Mouse (Mus musculus) MN1 (cell line): ENCODE data around the gene Jun.

Experiments
- DNase-seq: peaks from one replicate; pipeline ENCODE4 v3.0.0-alpha.2; 2016; ENCODE audit warnings: low spot score

The Jun gene

GRCm38 (mm10) chr4:95052025-95052899, at the start of gene Jun:
Jun (minus strand) TSS chr4:95052222.
- DNase-seq: peak; percentile 97

- no peak for DNase-seq
These were observed 49.7 kb upstream of the Jun start for GRCm38 (mm10) chr4:95101684-95102083.

GRCm38 (mm10) chr4:95100694-95101093, 48.7 kb upstream of the Jun start:
- DNase-seq: no peak

- no peak for DNase-seq
These were observed 47.4 kb upstream of the Jun start for GRCm38 (mm10) chr4:95099373-95099772.

- no peak for DNase-seq
These were observed 46.7 kb upstream of the Jun start for GRCm38 (mm10) chr4:95098722-95099097.

GRCm38 (mm10) chr4:95097942-95098721, 46.1 kb upstream of the Jun start:
- no peak for DNase-seq

GRCm38 (mm10) chr4:95096731-95097130, 44.7 kb upstream of the Jun start:
- no peak for DNase-seq

GRCm38 (mm10) chr4:95095911-95096310, 43.9 kb upstream of the Jun start:
- DNase-seq: no peak

GRCm38 (mm10) chr4:95095355-95095754, 43.3 kb upstream of the Jun start:
- no peak for DNase-seq

- no peak for DNase-seq
These were observed 42.7 kb upstream of the Jun start for GRCm38 (mm10) chr4:95094700-95095113.

GRCm38 (mm10) chr4:95093615-95094014, 41.6 kb upstream of the Jun start:
- no peak for DNase-seq

- no peak for DNase-seq
These were observed 40.5 kb upstream of the Jun start for GRCm38 (mm10) chr4:95092516-95092915.

GRCm38 (mm10) chr4:95091536-95091935, 39.5 kb upstream of the Jun start:
- DNase-seq: no peak

GRCm38 (mm10) chr4:95089968-95090367, 37.9 kb upstream of the Jun start:
- no peak for DNase-seq

GRCm38 (mm10) chr4:95089053-95089452, 37.0 kb upstream of the Jun start:
- DNase-seq: no peak

GRCm38 (mm10) chr4:95083957-95084356, 31.9 kb upstream of the Jun start:
- no peak for DNase-seq

GRCm38 (mm10) chr4:95083191-95083729, 31.2 kb upstream of the Jun start:
- no peak for DNase-seq

- peak; percentile 68 for DNase-seq
These were observed 30.6 kb upstream of the Jun start for GRCm38 (mm10) chr4:95082481-95083088.

- peak; percentile 70 for DNase-seq
These were observed 29.6 kb upstream of the Jun start for GRCm38 (mm10) chr4:95081632-95082031.

GRCm38 (mm10) chr4:95078625-95079024, 26.6 kb upstream of the Jun start:
- DNase-seq: no peak

GRCm38 (mm10) chr4:95076279-95076678, 24.3 kb upstream of the Jun start:
- no peak for DNase-seq

GRCm38 (mm10) chr4:95075591-95076002, 23.6 kb upstream of the Jun start:
- DNase-seq: no peak
